Mouse (Mus musculus) T-cell, adult 2 months (primary cell): ENCODE data around the gene B3galnt2.
"Not testable (repeated sequence)": the region's sequence is repeated elsewhere in the genome, so short reads cannot be mapped to it uniquely, and the experiment has no call there.

Experiments
- DNase-seq: peaks from one replicate; pipeline ENCODE4 v3.0.0; 2022; ENCODE audit warnings: low spot score

The B3galnt2 gene

DNA sequence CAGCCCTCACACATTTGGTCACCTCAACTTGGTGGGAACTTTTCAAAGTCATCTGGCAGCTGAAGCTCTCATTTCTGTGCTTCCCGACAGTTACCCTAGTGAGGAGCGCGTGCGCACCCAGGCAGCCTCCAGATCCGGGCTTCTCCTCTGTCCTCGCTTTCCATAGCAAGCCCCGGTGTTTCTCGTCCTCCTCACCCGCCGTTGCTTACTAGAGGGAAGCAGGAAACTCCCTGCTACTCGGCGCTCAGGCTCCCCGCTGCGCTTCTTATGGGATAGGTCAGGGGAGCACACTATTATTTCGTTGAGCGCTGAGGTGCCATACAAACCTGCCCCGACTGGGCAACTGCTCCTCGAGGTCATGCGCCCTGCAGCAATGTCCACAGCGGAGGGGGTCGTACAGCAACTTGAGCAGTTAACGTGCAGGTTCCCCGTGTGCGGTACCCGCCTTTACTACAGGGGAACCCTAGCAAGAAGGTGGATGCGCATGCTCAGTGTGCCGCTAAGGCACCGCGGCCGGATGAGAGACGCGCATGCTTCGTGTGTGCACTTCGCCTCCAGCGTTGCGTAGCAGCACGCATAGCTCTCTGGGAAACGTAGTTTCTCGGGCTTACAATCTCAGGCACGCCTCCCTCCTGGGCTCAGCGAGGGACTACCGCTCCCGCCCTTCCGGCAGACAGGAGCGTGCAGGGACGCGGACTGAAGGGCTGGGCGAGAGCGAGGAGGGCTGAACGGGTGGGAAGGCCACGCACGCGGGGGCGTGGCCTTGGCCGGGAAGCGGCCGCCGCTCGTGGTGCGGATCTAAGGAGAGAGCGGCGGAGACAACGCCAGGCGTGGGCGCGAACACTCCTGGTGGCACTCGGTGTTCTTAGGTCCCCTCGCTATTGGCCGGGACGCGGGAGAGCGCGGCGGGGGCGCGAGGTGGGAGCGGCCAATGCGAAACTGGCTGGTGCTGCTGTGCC is at the start of gene B3galnt2:
Gene B3galnt2, plus strand, starts transcription at position 596 of the 959 bp plus-strand sequence.
- DNase-seq = peak; percentile 99

DNA sequence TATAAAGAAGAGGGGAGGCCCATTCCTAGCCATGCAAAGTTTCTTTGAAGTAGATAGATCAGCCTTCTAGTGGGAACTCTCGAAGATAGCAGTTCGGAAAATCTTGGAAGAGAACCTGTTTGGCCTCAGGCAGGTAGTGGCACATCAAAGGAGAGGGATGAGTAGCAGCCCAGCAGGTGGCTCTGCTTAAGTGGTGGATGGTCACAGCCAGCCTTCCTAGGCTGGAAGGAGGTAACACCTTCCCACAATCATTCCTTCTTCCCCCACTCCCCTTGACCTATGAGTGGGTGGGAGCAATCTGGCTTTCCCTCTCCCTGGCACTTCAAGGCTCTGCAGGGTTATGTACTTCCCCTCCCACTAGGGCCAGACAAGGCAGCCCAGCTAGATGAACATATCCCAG is 42.9 kb upstream of the B3galnt2 start:
- DNase-seq = no peak

DNA sequence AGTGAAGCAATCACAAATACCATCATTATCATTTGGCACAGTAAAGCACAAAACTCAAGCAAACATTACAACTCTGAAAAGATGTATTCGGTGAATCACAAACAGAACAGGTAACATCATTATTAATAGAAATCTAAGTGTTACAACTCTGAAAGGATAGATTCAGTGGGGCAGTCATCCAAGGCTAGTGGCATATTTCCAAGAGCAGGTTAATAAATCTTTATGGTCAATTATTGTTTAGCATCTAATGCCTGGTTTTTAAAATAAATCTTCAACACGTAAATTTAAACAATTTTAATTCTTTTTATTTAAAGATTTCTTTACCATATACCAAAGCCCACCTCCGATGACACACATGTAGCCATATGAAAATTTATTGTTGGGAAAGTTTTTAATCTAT is 34.9 kb upstream of the B3galnt2 start:
- no peak for DNase-seq

DNA sequence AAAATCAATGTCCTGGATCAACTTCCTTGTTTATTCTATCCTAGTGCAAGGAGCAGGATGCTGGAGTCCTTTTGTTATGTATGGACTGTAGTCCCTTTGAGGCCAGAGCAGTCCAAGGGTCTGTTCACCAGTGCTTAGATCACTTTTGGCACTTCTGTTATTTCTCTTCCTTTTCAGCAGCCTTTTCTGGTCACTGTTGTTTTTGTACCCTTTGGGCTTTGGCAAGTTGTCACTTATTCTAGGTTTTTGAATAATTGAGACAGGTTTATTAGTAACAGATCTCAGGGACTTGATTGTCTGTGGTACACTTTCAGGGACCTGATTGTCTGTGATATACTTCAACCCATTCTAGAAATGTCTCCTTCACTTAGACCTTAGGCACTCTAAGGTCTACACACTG is 31.7 kb upstream of the B3galnt2 start:
- DNase-seq = no peak

DNA sequence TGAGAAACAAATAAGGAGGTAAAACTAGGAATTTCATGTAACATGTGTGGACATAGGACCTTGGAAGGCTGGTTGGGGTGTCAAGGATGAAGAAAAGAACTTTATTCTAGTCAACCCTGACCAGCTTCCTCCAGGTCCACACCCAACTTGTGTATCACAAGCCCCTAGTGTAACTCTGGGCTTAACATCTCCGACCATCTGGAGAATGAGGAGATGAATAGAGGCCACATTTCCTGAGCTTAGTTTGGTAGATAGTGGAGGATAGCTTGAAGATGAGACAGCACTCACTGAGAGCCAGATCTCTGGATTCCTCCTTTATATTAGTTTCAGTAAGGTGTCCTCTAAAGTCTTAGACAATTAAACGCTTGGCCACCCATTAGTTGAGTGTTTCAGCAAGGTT is 24.3 kb upstream of the B3galnt2 start:
- DNase-seq = no peak

DNA sequence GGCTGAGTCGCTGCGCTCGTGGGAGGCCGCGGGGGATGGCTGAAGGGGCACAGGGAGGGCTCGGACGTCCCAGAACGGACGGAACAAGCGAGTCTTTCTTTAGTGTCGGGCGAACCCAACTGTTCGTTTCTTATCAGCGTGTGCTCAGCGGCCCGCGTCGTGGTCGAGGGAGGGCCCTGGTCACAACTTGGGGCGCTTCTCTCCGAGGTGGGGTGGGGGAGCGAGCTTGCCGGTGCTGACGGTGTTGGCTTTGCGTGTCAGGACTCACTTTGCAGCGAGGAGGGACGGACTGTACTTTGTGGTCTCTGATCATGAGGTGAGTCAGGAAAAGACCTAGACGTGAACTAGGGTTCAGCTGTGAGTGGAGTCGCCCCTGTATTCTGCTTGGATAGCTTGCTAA is 662 bp downstream of the B3galnt2 start:
- peak; percentile 41 for DNase-seq

DNA sequence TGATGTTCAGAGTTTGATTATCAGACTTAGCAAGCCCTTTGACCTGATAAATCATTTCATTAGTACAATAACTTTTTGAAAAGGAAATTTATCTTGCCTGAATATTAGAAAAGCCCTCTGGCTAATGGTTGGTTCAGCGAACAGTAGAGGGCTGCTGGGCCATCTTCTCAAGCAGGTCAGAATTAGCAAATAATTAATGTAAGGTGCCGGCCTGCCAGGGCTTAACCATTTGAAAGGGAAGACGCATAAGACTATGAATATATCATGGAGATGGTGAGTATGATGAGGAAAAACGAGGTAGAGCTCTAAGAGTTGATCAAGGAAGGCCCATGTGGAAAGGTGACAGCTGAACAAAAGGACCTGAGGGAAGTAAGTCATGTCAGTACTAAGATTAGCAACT is 2.4 kb downstream of the B3galnt2 start:
- DNase-seq = no peak

DNA sequence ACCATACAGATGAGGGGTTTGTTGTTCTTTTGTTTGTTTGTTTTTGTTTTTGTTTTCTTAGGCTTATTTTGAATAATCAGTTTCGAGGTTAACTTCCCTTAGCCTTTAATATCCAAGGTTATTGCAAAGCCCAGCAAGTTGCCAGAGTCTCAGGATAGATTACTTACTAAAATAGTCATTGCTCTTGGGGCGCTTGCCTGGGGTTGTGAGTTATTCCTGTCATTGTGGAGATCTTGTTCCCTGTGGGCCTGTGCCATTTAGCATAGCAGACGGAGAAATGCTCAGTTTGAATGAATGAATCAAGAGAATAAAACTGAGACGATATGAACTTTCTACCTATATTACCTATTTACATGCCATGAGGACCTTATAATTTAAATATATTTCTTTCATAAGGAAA is 5.9 kb downstream of the B3galnt2 start:
- DNase-seq = no peak

DNA sequence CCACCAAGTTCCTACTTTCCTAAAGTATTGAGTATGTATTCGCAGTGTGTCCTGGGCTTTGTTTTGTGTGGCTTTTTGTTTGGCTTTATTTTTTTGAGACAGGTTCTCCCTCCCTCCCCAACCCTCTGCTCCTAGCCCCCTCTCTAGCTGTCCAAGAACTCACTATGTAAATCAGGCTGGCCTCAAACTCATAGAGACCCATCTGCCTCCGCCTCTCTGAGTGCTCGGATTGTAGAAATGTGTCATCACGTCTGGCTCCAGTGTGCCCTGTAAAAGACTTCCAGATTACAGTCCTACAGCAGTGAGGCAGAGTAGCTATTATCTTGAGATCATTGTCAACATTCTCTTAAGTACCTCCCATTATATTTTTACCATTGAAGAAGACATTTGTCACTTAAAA is 6.8 kb downstream of the B3galnt2 start:
- no peak for DNase-seq

DNA sequence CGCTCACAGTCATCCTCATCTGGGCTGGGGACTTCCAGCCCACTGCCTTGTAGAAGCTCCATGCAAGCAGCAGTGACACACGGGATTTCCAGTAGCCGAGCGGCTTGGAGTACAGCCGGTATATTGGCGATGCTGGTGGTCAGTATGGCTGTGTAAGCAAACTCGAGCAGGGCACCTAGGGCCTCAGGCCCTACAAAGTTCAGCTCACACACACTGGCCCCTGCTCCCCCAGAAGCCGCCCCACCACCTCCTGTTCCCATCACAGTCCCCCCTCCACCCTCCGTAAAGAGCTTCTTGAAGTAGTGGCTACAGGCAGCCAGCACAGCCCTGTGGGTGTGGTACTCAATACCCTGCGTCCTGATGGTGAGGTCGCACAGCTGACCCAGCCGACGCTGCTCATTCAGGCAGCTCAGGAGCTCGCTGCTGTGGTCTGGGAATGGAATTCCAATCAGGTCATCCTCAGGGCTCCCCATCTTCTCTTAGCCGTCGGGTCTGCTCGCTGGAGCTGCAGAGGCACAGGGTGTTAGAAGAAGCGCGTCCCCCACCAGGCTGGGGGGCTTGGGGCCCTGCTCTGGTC is 11.2 kb downstream of the B3galnt2 start:
- no peak for DNase-seq

DNA sequence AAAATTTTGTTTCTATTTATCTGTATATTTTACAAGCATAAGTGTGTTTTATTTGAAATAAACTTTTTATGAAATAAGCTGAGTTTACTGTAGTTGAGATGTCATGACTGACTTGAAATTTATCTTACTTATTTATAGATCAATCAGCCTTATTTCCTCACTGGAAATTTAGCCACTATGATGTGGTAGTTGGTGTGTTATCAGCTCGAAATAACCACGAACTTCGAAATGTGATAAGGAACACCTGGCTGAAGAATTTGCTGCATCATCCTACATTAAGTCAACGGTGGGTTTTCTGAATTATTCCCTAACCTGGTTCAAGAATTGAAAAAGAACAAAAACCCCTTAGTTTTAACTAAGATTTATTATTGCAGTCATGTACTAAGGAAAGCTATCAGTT is 11.9 kb downstream of the B3galnt2 start:
- DNase-seq = no peak

DNA sequence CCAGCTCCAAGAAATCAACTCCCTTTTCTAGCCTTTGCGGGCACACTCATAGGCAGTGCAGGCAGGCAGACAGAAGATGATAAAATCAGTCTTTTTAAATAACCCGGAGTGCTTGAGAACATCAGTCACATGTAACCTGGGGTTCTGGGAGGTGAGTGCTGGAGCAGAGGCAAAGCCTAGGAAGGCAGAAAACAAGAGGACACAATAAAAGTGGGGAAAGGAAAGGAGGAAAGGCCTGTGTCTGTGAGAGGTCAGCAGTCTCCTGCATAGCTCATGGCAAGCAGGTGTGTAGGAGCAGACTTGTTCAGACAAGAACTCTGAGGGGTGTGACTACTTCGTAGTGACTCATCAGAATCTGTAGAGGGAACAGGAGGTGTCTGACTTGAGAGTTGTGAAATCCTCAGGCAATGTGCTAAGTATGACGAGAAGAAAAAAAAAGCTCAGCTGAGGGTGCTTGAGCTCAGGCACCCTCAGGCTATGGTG is 14.4 kb downstream of the B3galnt2 start:
- no peak for DNase-seq

DNA sequence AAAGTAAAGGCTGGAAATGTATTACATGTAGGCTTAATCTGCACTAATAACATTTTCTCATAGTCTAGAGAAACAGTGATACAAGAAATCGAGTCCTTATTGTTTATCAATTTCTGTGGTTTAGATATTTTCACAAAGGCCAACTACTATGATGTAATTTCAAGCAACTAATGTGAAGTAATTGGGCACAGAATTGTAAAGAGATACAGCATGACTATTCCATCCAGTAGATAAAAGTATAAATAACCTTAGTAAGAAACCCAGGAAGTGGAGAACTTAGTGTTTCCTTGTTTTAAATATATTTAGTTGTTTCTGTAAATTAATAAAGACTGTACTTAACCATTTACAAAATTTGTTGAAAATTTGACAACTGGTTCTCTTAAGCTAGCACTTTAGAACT is 15.5 kb downstream of the B3galnt2 start:
- no peak for DNase-seq

DNA sequence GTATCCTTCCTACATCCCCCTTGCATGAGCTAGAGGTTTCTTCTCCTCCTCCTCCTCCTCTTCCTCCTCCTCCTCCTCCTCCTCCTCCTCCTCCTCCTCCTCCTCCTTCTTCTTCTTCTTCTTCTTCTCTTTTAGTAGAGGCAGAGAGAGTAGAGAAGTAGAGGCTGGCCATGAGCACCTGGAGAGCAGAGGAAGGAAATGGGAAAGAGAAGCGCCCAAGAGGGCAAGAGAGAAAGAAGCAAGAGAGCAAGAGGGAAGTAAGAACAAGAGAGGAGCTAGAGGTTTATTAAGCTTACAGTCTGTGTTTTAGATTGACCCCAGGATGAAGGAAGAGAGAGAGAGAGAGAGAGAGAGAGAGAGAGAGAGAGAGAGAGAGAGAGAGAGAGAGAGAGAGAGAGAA is 27.6 kb downstream of the B3galnt2 start:
- DNase-seq = not testable (repeated sequence)

DNA sequence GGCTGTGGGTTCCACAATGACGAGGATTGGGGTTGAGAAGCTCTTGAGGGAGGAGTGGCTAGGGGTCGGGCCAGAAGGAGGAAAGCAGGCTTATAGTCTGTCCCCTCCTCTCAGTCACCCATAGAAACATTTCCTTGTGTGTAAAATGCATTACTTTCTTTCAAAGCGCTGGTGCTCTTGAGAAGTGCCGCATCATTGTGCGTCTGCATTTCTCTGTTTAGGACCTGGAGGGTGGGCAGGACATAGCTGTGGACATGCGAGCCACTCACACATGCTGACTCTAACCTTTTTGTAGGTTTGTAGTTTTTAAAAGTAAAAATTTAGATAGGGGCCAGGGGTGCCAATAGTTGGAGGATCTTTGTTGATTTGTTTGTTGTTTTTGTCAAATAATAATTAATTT is 29.3 kb downstream of the B3galnt2 start:
- DNase-seq = no peak

DNA sequence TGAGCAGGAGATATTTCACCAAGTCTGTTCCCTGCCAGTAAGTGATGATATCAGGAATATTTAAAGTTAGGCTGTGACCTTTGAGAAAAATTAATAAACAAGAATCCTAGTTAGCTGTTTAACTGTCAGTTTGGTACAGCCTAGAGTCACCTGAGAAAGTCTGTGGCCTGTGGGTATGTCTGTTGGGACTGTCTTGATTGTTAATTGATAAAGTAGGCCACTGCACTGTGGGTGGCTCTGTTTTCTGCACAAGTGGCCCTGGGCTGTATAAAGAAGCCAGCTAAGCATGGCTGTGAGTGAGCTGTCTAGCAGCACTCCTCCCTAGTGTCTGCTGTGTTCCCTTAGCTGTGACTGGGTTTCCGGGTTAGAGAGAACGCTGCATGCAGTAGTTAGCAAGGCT is 34.9 kb downstream of the B3galnt2 start:
- DNase-seq = no peak

DNA sequence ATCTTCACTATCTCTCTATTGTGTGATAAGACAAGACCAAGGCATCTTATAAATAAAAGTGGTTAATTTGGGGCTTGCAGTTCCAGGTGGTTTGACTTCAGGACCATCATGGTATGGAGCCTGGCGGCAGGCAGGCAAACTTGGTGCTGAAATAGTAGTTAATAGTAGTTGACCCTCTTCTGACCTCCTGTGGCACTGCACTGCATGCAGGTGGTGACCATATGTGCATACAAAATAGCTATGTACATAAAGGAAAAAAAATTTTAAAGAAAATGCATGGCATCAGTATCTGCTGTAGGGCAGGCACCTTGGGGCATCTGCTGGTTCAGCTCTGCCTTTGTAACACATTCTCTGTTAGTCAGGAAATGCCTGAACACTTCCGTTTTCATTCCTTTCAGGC is 36.1 kb downstream of the B3galnt2 start:
- DNase-seq = no peak

DNA sequence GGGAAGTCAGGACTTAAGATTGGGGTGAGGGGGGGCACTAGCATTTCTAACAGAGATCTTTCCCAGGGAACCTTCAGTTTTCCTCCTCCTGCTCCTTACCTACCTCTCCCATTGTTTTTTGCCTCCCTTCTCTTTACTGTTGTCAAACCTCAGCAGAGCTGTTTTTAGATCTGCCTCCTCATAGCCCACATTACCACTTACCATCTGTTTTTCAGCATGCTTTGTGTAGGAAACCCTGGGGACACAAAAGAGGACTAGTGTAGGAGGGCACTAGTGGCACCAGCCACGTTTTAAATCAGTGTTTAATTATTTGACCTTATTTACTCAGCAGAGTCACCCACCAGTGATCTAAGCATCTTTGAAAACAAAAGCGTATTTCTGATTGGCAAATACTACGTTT is 38.8 kb downstream of the B3galnt2 start:
- no peak for DNase-seq

DNA sequence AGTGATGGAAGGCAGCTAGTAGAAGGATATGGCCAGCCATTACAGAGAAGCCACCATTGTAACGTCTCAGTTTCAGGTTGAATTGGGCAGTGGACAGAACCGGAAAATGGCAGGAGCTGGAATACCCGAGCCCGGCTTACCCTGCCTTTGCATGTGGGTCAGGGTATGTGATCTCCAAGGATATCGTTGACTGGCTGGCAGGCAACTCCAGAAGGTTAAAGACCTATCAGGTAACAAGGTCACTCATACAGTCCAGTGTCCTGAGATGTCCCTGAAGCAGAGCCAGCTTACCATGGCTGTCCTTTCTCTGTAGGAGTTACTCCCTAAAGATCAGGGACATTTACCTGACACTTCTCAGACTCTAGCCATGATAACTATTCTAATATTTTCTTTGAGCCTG is 40.8 kb downstream of the B3galnt2 start:
- DNase-seq = no peak

DNA sequence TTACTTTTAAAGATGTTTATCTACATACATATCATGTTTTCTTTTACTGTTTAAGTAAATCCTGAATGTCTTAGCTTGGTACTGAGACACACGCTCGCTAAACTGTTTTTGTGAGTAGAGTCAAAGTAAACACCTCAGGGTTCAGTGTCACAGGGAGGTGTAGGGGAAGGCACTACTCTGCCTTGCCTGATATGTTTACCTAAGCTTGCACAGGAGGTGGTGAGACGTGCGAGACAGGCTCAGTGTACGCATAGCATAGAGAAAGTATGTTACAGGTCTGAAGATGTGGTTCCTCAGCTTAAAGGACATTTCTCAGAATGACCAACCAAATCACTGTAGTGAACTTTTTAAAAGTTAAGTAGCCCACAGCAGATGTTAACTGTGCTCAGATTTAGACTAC is 43.2 kb downstream of the B3galnt2 start:
- no peak for DNase-seq

DNA sequence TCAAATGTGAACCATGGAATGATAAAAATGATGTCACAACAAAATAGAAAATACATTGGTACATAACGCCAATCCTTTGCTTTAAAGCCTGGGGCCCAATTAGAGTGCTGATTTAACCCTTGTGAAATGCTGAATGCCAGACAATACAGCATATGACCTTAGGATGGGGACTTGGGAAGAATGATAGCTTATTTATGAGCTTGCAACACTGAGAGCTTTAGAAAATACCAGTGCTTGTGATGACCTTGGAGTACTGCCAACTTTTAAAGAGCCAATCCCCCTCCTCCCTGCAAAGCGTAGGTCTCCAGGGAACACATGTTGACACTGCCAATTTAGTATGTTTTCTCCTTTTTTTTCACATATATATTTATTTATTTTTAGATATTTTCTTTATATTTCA is 48.4 kb downstream of the B3galnt2 start:
- no peak for DNase-seq

DNA sequence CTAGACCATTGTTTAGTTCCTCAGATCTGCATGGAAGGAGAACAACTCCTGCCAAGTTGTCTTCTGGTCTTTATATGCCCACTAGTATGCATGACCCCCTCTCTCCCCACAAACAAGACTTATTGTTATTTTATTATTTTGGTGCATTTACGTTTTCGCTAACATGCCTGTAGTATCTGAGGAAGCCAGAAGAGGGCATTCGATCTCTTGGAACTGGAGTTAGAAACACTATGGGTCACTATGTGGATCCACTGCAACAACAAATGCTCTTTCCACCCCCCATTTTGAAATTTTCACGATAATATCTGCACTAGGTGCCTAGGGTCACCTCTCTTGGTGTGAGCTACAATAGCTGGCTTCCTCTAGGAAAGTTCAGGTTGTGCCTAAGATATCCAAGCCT is 49.8 kb downstream of the B3galnt2 start:
- no peak for DNase-seq

DNA sequence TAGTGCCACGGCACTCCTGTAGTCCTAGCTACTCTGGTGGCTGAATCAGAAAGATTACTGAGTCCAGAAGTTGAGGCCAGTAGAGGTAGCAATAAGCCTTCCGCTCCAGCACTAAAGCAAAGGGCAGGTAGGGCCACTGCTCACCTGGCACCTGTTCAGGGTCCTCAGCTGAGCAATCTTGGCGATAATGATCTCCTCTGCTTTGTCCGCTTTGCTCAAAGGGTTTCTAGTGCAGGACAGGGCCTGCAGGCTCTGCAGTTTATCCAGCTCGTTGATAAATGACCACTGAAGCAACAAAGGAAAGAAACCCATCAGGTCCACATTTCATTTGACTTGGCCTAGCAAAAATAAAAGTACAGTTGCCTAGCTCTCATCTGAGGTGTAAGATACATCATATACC is 50.7 kb downstream of the B3galnt2 start:
- DNase-seq = no peak

DNA sequence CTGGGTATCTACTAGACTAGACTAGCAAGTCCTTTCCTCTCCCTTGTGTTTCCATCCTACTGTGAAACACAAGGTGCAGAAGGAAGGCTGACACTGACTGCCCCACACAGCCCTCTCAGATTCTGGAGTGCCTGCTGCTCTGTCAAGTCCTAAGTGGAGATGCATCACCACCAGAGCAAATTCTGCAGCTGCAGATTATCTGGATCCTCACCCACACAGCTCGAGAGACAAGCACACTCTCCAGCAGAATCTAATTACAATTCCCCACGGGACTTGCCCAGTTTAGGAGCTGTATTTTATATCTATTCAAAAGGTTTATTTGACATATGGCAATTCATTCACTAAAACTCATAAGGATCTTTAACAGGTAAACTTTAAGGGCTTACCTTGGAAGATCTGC is 51.8 kb downstream of the B3galnt2 start:
- DNase-seq = no peak
